Mouse (Mus musculus) ZHBTc4 (cell line): ENCODE measurements around the gene Slit3.

ENCODE experiments used
- DNase-seq: peaks from one replicate; pipeline ENCODE4 v3.0.0-alpha.2; 2011; ENCODE audit warnings: low read depth, low spot score

Slit3 gene

DNA sequence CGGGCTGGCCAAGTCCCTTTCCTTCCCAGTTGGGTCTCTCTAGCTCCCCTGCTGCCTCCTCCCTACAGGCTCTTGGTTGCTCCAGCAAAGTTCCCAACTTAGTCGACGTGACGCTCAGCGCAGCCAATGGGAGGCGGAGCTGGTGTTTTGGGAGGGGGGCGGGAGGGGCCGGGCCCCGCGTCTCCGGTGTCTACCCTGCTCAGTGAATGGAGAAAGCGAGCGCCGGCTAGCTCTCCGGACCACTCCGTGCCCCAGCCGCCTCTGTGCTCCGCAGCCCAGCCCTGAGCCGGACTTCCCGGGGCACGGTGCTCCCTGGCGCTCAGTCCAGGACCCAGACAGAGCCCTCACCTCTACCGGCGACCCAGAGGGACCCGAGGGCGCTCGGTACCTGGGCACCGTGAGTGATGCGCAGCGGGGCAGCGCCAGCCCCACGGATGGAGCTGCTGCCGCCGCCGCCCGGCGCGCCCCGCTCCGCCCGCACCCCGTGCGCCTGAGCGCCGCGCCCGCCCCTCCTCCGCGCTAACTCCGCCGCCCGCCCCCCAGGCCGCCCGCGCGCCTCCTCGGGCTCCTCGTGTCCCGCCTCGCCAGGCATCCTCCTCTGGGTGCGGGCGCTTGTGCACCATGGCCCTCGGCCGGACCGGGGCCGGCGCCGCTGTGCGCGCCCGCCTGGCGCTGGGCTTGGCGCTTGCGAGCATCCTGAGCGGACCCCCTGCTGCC lies at the start of gene Slit3:
Gene Slit3, plus strand, starts transcription at position 331 of the 717 bp plus-strand sequence.
- DNase-seq, result peak; percentile 92

DNA sequence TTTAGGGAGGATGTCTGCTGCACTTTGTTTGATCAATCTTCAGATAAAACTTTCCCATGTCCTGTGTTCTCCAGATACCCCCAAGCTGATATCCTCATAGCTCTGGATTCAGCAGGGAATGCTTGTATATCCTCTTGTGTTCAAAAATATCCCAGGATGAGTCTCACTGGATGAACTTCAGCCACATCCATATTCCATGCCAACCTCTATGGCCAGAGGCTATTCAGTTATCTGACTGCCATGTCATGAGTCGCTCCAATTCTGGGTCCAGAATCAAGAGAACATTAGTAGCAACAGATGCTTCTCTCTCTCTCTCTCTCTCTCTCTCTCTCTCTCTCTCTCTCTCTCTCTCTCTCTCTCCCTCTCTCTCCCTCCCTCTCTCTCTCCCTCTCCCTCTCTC lies 49.6 kb upstream of the Slit3 start:
- no peak for DNase-seq

GRCm38 (mm10) chr11:35075411-35075810 lies 45.6 kb upstream of the Slit3 start:
- no peak for DNase-seq

- DNase-seq, result no peak
Measured at GRCm38 (mm10) chr11:35080451-35081125, 40.4 kb upstream of the Slit3 start.

DNA sequence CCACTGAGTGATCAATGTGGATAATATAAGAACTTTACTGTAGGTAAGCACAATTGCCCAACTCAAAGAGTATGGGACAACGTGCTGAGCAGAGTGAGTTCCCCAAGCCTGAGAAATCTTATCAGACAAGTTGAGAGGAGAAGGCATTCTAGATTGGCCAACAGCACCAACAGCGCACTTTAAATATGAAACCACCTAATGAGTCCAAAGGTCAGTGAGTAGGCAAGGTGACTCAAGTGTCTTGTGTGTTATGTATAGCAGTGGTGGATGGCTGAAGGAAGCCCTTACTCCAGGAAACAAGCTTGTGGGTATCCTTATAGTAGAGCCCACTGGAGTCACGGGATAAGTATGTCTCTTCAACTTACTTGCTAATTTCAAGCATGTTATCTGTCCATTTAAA lies 38.7 kb upstream of the Slit3 start:
- DNase-seq, result no peak

- DNase-seq, result no peak
Measured at GRCm38 (mm10) chr11:35083049-35083448, 38.0 kb upstream of the Slit3 start.

DNA sequence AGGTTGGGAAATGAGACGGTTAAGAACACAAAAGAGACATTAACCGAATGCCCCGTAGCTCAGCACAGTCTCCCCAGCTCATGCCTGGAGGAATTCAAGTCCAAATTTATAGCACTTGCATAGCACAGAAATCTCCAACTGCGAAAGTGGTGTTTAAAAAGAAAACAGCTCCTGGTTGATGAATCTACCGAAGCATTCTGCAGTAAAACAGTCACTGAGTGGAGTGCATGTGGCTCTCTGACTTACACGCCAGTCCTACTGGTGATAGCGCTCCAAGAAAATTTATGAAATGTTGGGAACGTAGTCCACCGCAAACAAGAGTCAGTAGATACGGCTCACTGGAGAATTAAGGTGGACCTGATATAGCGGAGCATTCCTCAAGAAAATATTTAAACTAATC lies 35.7 kb upstream of the Slit3 start:
- no peak for DNase-seq

DNA sequence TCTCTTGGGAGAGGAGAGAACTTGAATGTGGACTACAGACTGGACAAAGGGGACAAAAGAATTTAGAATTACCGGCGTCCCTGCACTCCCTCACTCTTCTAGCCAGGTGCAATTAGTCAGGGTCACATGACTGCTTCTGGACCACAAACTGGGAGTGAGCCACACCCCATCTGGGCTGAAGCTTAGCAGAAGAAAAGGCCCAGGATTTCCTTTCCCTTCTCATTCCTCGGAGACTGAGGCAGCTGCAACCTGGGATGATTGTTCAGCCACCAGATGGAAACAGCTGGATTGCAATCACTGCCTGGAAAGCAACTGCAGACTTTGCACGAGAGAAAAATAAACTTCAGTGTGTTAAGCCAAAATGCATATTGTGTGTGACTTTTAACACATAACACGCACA lies 35.0 kb upstream of the Slit3 start:
- peak; percentile 38 for DNase-seq

DNA sequence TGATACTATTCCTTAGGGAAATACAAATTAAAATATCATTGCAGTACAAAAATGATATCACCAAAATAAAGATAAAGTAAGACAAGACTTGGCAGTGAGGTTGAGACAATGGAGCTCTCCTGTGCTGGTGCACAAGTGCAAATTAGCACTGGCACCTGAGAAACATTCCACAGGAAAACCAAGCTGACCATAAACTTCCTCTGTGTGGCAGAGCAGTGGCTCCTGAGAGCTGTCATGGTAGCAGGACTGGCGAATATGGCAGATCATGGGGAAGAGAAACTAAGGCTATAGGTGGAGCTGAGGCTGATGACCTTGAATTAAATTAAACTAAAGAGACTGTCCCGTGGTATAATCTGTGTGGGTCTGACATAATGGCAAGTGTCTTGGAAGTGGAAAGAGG lies 33.6 kb upstream of the Slit3 start:
- DNase-seq, result no peak

- no peak for DNase-seq
Measured at GRCm38 (mm10) chr11:35088136-35088535, 32.9 kb upstream of the Slit3 start.

GRCm38 (mm10) chr11:35090629-35091335 lies 30.2 kb upstream of the Slit3 start:
- no peak for DNase-seq

DNA sequence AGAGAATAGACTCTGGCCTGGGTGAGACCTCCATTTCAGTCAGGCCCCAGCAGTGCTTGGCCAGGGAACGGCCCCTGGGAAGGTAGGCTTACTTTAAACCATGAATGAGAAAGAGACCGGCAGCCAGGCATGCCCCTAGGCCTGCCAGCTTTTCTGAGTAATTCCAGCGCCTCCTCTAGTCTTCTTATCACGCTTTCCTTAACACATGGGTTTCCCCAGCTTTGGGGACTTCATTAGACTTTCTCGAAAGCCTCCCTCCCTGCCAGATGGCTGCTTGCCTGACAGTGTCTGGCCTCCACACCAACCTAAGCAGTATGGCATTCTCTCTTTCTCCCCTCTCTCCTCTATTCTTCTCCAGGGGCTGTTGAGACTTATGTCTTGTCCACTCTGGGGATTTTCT lies 24.5 kb upstream of the Slit3 start:
- DNase-seq, result no peak

DNA sequence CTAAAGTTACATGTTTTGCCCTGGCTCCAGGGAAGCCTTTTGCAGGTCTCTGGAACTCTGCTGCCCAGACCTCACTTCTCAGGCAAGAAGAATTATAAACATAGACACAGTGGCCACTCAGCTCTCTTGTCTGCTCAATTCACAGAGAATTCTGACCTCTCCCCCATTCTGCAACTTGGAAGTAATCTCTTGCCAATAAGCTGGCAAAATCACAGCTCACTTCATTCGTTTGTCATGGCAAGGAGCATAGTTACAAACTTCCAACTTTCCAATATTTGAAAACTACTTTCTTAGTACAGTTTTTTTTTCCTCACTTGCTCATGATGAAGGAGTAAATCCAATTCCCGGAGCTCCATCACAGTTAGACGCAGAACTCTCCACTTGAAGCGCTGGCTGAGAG lies 11.2 kb upstream of the Slit3 start:
- DNase-seq, result no peak

- no peak for DNase-seq
Measured at GRCm38 (mm10) chr11:35110784-35111183, 10.2 kb upstream of the Slit3 start.

GRCm38 (mm10) chr11:35113290-35113689 lies 7.7 kb upstream of the Slit3 start:
- DNase-seq, result peak; percentile 20

GRCm38 (mm10) chr11:35116436-35116835 lies 4.6 kb upstream of the Slit3 start:
- no peak for DNase-seq

DNA sequence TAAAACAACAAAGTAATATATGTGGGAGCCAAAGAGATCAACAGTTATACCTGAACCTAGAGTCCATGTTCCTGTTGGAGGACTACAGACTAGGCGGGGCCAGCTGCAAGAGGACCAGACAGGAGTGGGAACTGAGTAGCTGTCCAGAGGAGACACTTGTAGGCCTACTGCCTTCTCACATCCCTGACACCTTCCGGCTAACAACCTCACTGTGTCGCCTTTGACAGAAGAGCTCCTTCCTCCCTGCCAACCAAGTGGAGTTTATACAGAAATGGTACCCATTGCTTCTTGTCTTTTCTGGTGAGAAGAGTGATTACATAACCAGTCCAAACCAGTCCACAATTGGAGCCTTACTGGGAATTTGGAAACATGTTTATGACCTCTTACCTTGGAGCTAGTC lies 3.2 kb upstream of the Slit3 start:
- DNase-seq, result no peak

- no peak for DNase-seq
Measured at GRCm38 (mm10) chr11:35118731-35119130, 2.3 kb upstream of the Slit3 start.

- DNase-seq, result peak; percentile 75
Measured at GRCm38 (mm10) chr11:35119360-35119759, 1.7 kb upstream of the Slit3 start.

DNA sequence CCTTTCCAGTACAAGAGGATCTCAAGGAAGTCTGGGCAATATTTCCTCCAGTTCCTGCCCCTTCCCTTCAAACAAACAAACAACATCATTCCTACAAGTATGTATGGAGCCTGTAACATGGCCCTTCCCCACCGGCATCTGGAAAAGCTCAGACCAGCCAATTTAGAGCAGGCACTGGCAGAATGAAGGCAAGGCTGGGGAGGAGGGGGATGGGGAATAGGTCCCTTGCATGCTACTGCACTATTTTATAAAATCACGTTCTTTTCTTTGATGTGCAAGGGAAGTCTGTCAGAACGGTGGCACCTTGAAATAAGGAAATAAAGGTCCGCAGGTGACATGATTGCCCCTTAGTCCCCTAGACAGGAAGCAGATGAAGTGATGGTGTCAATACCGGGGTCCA lies 948 bp upstream of the Slit3 start:
- DNase-seq, result no peak

DNA sequence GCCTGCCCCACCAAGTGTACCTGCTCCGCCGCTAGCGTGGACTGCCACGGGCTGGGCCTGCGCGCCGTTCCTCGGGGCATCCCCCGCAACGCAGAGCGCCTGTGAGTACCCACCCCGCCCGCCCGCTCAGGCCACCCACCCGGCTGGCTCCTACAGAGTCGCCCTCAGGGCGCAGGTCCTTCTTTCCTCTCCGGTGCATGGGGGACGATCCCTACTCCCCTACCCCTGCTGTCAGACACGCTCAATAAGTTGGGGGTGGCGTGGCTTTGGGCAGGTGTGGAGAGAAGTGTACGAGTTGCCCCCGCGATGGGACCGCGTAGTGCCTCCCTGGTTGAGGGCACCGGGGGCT lies 561 bp downstream of the Slit3 start:
- DNase-seq, result peak; percentile 54

- DNase-seq, result peak; percentile 15
Measured at GRCm38 (mm10) chr11:35122091-35122811, 1.2 kb downstream of the Slit3 start.
